Mouse (Mus musculus) testis, adult 2 months (tissue): ENCODE measurements at regions not wholly inside any gene's neighbourhood (a gene's known extent, or its start where the extent isn't known, plus 50 kb on each side); places are given as distances from the start of the nearest gene placed in this dataset.

Source experiments
- CTCF ChIP-seq: fragments of 200-500 bp; IDR thresholded peaks from 2 replicates; pipeline ENCODE4 v1.5.1; 2012; ENCODE audit warnings: low read depth, mild to moderate bottlenecking, inconsistent platforms, low read length, moderate library complexity; ENCODE audit not compliant: control insufficient read depth, insufficient read depth, insufficient replicate concordance
- POLR2A ChIP-seq: fragments of 200-500 bp; IDR thresholded peaks from 2 replicates; pipeline ENCODE4 v1.6.1; 2012; ENCODE audit warnings: low read depth, mild to moderate bottlenecking, inconsistent platforms, low read length, moderate library complexity; ENCODE audit not compliant: control insufficient read depth

DNA sequence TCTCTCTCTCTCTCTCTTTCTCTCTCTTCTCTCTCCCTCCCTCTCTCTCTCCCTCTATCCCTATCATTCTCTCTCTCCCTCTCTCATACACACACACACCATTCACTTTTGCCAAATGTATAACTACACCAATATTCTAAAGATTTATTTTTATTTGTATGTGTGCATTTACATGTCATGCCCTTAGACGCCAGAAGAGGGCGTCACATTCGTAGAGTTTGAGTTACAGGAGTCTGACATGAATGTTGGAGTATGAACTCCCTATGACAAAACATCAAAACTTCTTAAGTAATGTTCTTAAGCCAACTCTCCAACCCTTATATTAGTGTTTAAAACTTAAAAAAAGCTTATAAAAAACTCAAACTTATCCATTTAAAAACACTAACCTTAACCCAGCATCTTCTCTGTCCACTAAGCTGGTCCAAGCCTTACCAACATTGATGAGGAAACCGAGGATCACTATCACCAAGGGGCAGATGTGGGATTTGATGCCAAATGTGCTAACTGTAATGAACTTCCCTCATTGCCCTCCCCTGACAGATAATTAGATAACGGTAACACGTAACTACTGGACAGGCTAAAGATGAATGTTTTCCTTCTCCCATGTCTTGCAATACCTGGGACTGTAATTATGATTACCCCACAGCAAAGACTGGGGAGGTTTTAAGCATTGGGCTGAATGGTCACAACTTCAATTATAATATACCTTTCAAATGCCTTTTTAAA lies 176.7 kb downstream of the Tm2d1 start:
- TF ChIP-seq CTCF (no peak), POLR2A (no peak)
